Mouse (Mus musculus) thymus, postnatal 0 days (tissue): Measurements from ENCODE around the gene Sult1c2. TPM values are rescaled to one million over a fixed set of nuclear protein-coding genes. Genes with fewer than 3 reads are reported as not detected.
"Not testable (repeated sequence)": the region's sequence is repeated elsewhere in the genome, so short reads cannot be mapped to it uniquely, and the experiment has no call there.

ENCODE experiments used
- DNase-seq: peaks from one replicate; pipeline ENCODE4 v3.0.0-alpha.2; 2015; ENCODE audit warnings: low spot score
- polyA plus RNA-seq: library from polyadenylated mRNA; unstranded; fragments of >200 nt; fragmentation: Nextera tagmentation; extraction: Ambion mirVana; gene quantifications from 2 replicates; pipeline ENCODE4 v1.2.1, GENCODE M21; 2015

Gene Sult1c2
- 1.6 and 1.8 TPM in 2 replicates for polyA plus RNA-seq

GRCm38 (mm10) chr17:53846206-53846605 is at the start of gene Sult1c2:
Sult1c2 (minus strand) TSS chr17:53846339.
- DNase-seq = no peak

- DNase-seq = not testable (repeated sequence)
These were observed 33.0 kb upstream of the Sult1c2 start for GRCm38 (mm10) chr17:53879006-53879675.

- no peak for DNase-seq
These were observed 28.3 kb upstream of the Sult1c2 start for GRCm38 (mm10) chr17:53874433-53874832.

- DNase-seq = no peak
These were observed 26.1 kb upstream of the Sult1c2 start for GRCm38 (mm10) chr17:53872192-53872591.

GRCm38 (mm10) chr17:53869931-53870330 is 23.8 kb upstream of the Sult1c2 start:
- DNase-seq = no peak

GRCm38 (mm10) chr17:53865260-53865955 is 19.3 kb upstream of the Sult1c2 start:
- DNase-seq = no peak

GRCm38 (mm10) chr17:53860548-53860947 is 14.4 kb upstream of the Sult1c2 start:
- DNase-seq = no peak

GRCm38 (mm10) chr17:53854992-53855391 is 8.9 kb upstream of the Sult1c2 start:
- no peak for DNase-seq

- DNase-seq = no peak
These were observed 343 bp downstream of the Sult1c2 start for GRCm38 (mm10) chr17:53845796-53846195.

GRCm38 (mm10) chr17:53833366-53833765 is 12.8 kb downstream of the Sult1c2 start:
- DNase-seq = peak; percentile 4

GRCm38 (mm10) chr17:53803974-53804373 is 42.2 kb downstream of the Sult1c2 start:
- DNase-seq = not testable (repeated sequence)

GRCm38 (mm10) chr17:53783381-53783780 is 62.8 kb downstream of the Sult1c2 start:
- no peak for DNase-seq

Other genes with a start within 250 kb of the Sult1c2 start
- 62.6 and 66.7 TPM in 2 replicates for gene Sgo1, start 157.0 kb downstream of the Sult1c2 start, polyA plus RNA-seq
- gene Sult1c1, start 144.3 kb upstream of the Sult1c2 start, polyA plus RNA-seq = not detected in 2 replicates